Mouse (Mus musculus): ENCODE results near the gene Sart1.

- peak; percentile 75 for TF ChIP-seq EP300 (IDR thresholded peaks at IDR 0.05; ENCODE audit: low read depth)
- no peak for TF ChIP-seq CTCF (IDR thresholded peaks at IDR 0.05; ENCODE audit: low read depth)
These were observed 26.0 kb upstream of the Sart1 start for GRCm38 (mm10) chr19:5414534-5414957.
